Mouse (Mus musculus) MEL-GATA-1-ER (cell line): ENCODE measurements at regions not wholly inside any gene's neighbourhood (a gene's known extent, or its start where the extent isn't known, plus 50 kb on each side); places are given as distances from the start of the nearest gene placed in this dataset.
A peak's percentile ranks its signal among the peaks of the same experiment; 100 is the strongest.
"Not testable (repeated sequence)": the region's sequence is repeated elsewhere in the genome, so short reads cannot be mapped to it uniquely, and the experiment has no call there.

Experiments used
- DNase-seq: peaks from one replicate; pipeline ENCODE4 v3.0.0-alpha.2; 2012; ENCODE audit warnings: low read depth; ENCODE audit errors: extremely low read depth

- DNase-seq = no peak
Measured at GRCm38 (mm10) chr13:82058131-82058731, 275.4 kb downstream of the Cetn3 start.

DNA sequence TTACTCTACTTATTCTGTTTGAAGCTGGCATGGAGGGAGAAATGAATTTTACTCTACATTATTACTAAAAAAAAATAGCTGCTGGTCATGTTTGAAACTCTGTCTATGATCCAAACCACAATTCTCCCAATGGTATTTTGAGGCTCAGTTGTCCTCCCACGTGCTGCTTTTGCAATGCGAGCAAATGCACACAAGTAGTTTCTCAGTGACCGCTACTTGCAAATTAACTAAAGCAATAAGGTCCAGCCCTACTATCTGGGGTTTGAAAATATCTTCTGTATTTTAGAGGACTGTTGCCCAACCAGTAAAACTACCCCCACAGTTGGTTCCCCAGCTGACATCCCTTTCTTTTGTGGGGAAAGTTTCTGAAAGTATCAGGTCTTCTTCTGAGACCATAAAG, 276.0 kb downstream of the Cetn3 start:
- no peak for DNase-seq

GRCm38 (mm10) chr13:82059498-82059897, 276.6 kb downstream of the Cetn3 start:
- peak; percentile 26 for DNase-seq

DNA sequence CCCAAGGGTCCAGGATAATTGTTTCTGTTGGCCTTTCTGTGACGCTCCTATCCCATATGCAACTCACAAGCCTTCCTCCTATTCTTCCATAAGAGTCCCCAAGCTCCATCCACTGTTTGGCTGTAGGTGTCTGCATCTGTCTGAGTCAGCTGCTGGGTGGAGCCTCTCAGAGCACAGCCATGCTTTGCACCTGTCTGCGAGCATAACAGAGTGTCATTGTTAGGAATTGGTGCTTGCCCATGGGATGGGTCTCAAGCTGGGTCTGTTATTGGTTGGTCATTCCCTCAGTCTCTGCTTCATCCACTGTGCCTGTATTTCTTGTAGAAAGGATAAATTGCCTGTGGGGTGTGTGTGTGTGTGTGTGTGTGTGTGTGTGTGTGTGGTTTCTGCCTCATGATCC, 281.0 kb downstream of the Cetn3 start:
- not testable (repeated sequence) for DNase-seq

- DNase-seq = no peak
Measured at GRCm38 (mm10) chr13:82066174-82066573, 283.3 kb downstream of the Cetn3 start.

- DNase-seq = no peak
Measured at GRCm38 (mm10) chr13:82066674-82067270, 283.9 kb downstream of the Cetn3 start.

- DNase-seq = no peak
Measured at GRCm38 (mm10) chr13:82072449-82072848, 289.6 kb downstream of the Cetn3 start.

GRCm38 (mm10) chr13:82073343-82073742, 290.5 kb downstream of the Cetn3 start:
- no peak for DNase-seq

DNA sequence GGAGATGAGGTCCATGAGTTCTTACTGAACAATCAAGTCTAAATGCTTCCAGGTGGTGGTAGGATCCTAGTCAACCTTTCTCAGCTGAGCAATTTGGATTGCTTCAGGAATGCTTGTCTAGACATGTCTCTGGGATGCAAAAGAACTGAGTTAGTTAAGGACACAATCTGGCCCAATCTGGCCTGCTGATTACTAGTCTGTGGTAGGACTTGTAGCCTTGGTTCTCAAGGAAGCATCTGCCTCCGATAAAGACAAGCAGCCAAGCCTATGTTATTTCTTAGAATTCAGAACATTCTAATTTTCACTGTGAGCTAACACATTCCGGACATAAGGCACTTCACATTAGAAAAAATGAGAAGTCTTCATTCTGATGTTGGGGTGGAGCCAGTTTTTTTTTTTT, 298.5 kb downstream of the Cetn3 start:
- DNase-seq = no peak

GRCm38 (mm10) chr13:82087635-82088034, 304.8 kb downstream of the Cetn3 start:
- DNase-seq = no peak

DNA sequence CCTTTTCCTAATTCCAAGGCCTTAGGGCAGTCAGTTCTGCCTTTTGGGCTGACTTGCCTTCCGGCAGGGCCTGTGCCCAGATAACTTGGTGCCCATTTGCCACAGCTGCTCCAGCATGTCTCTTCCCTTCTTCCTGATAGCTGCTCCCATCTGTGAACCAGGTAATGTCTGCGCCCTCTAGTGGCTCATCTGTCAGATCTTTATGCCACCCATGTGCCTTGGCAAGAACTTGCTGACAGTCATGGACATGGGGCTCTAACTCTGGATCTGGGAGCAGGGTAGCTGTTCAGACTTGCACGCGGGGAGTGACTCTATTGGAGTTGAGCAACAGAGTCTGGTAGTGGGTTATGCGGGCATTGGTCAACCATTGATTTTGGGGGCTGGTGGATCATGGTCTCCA, 309.3 kb downstream of the Cetn3 start:
- DNase-seq = peak; percentile 12

DNA sequence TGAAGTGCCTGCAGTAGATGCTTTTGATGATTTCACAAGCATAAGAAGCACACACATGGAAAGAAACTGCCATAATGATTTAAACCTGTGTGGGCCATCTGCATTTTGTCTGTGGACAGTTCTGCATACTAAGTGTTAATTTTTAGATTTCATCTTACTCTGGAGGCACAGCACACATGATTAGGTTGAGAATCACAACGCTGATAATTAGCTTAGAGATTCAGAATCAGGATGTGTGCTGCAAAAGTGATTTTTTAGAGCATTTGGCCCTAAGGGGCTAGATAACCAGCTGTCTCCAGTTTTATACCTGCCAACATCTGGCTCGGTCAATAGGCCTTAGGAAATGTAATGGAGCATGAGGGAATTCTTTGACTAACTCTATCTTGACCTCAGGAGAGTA, 323.2 kb downstream of the Cetn3 start:
- DNase-seq = no peak

DNA sequence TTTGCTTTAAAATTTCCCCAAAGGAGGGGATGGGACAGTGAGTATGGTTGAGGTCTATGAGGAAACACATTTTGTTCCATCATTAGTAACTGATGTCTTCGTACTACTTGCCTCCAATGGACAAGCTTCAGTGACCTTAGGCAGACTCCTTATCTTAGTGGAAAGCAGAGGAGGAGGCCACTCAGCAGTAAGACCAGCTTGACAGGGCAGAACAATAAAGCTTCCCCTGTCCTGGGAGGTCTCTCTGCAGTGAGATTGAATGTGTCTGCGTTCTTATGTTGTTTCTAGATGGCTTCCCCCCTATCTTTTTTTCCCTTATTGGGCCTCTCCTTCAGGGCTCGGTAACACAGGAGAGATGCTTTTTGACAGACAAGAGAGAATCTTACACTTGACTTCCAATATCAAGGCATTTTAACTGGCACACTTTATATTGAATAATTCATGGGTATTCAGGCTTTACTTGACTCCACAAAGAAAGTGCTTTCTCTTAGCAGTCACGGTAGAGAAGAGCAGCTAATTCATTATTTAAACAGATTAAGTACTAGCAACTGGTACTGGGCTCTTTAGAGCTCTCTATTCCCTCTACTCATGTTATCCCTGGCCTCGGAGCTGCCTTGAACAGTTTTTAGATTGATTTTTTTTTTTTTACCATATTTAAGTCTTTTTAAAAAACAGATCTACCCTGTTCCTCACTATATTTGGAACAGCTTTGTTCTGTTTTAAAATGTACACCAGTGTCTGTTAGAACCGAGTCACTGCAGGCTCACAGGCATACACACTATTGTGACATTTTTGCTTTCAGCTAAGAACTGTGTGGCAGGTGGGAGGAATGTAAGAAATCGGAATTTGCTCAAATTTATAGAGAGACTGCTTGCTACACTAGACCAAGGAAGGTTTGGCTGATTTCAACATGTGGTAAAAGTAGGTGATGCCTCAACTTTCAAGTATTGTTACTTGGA, 347.2 kb downstream of the Cetn3 start:
- DNase-seq = no peak
